17 mouse cellular contexts compared by ENCODE assay signal in genomic region chr3:84246421-84246861, GRCm38 (mm10).
DNase-seq lines count a peak whose midpoint lies in the region; ATAC-seq lines count a peak whose summit lies in the region.
"Had no signal": no experiment of that assay in that cellular context is flagged by ENCODE, and none has a peak within 500 bp of the region (broad histone marks: within the 10 kb centered on the region; RNA-seq: fewer than 3 reads in every experiment).

No protein-coding gene starts in this region.

- no peak overlapping the region for H3K4me3 ChIP-seq in midbrain, embryonic 15.5 days
- H3K4me3 ChIP-seq: limb, embryonic 12.5 days; midbrain, embryonic 12.5 days had no signal

- no peaks in the 10 kb centered on the region for H3K36me3 ChIP-seq in midbrain, embryonic 15.5 days (replicated peaks)
- H3K36me3 ChIP-seq: G1E; limb, embryonic 12.5 days had no signal

- no peak overlapping the region for H3K9ac ChIP-seq in midbrain, embryonic 15.5 days
- H3K9ac ChIP-seq: limb, embryonic 12.5 days; midbrain, embryonic 12.5 days had no signal

- H3K27ac ChIP-seq in midbrain, embryonic 15.5 days, result no peak overlapping the region
- H3K27ac ChIP-seq: limb, embryonic 12.5 days; midbrain, embryonic 12.5 days had no signal

- intact Hi-C loops in left cerebral cortex, postnatal 14 days (cut with DNase I), result no loop called here

- no peaks in the 10 kb centered on the region for H3K9me3 ChIP-seq in midbrain, embryonic 15.5 days
- H3K9me3 ChIP-seq: G1E; limb, embryonic 12.5 days; midbrain, embryonic 12.5 days had no signal

- peak; percentile 93 for DNase-seq in right cerebral cortex, adult 18-20 months
- DNase-seq in right cerebral cortex, postnatal 4 days, result no peak
- DNase-seq in layer of hippocampus, adult 8-10 months (ENCODE audit: low spot score in 2 of 2), result peak; percentile 85 to 91
- peak; percentile 80 to 93 for DNase-seq in left cerebral cortex, postnatal 14 days (ENCODE audit: low spot score in 2 of 2)
- DNase-seq in retina, embryonic 14.5 days (ENCODE audit: low spot score), result no peak
- DNase-seq in liver, result no peak
- DNase-seq: cerebellum, adult 11-12 months; gastrocnemius, postnatal 36 days; heart, postnatal 4 days; kidney, postnatal 10 days; lung, postnatal 4 days; thymus, adult 2 months had no signal

- no peaks in the 10 kb centered on the region for H3K27me3 ChIP-seq in midbrain, embryonic 15.5 days (replicated peaks)
- H3K27me3 ChIP-seq: limb, embryonic 12.5 days had no signal

- no peak for ATAC-seq in midbrain, embryonic 15.5 days (replicated peaks)

- H3K4me1 ChIP-seq in midbrain, embryonic 15.5 days, result peaks cover 14% of the 10 kb centered on the region; the same call in 1 of the 2 replicates

- WGBS in midbrain, embryonic 15.5 days, result 82% methylated on average over 7 of the region's 7 CpGs

- H3K4me2 ChIP-seq in midbrain, embryonic 15.5 days, result no peak overlapping the region
- H3K4me2 ChIP-seq: heart, embryonic 11.5 days; limb, embryonic 12.5 days; midbrain, embryonic 12.5 days had no signal

Comparison
In these comparisons a context has a peak if more than half of its experiments do, and no peak if none do; other contexts are left out.
1. DNase-seq: peak in right cerebral cortex, adult 18-20 months (single experiment), layer of hippocampus, adult 8-10 months (2 of 2) and left cerebral cortex, postnatal 14 days (2 of 2); none in right cerebral cortex, postnatal 4 days (single experiment), retina, embryonic 14.5 days (single experiment) and liver (single experiment).